Mouse (Mus musculus) neural tube, embryonic 14.5 days (tissue): Measurements from ENCODE around the gene Rabgef1. TPM values are rescaled to one million over a fixed set of nuclear protein-coding genes. Genes with fewer than 3 reads are reported as not detected.

Source experiments
- polyA plus RNA-seq: library from polyadenylated mRNA; unstranded; fragments of >200 nt; fragmentation: Nextera tagmentation; extraction: Ambion mirVana; gene quantifications from 2 replicates; pipeline ENCODE4 v1.2.1, GENCODE M21; 2014

Rabgef1 gene
- polyA plus RNA-seq, 1 experiment from 2014 or later, result 41.1 TPM

Other genes with a start within 250 kb of the Rabgef1 start
- gene Vkorc1l1, start 229.8 kb upstream of the Rabgef1 start, polyA plus RNA-seq, result 26.2 and 31.5 TPM in 2 replicates
- 32.7 and 38.0 TPM in 2 replicates for gene Gusb, start 168.7 kb upstream of the Rabgef1 start, polyA plus RNA-seq
- 41.1 and 44.6 TPM in 2 replicates for gene Asl, start 142.6 kb upstream of the Rabgef1 start, polyA plus RNA-seq
- 46.0 and 51.9 TPM in 2 replicates for gene Crcp, start 142.5 kb upstream of the Rabgef1 start, polyA plus RNA-seq
- gene Tpst1, start 98.5 kb upstream of the Rabgef1 start, polyA plus RNA-seq, result 48.1 and 66.1 TPM in 2 replicates
- 16.1 and 17.5 TPM in 2 replicates for gene Kctd7, start 26.9 kb upstream of the Rabgef1 start, polyA plus RNA-seq
- 31.0 and 32.8 TPM in 2 replicates for gene Tmem248, start 45.3 kb downstream of the Rabgef1 start, polyA plus RNA-seq
- gene Sbds, start 83.7 kb downstream of the Rabgef1 start, polyA plus RNA-seq, result 48.5 and 50.5 TPM in 2 replicates
- gene Tyw1, start 83.8 kb downstream of the Rabgef1 start, polyA plus RNA-seq, result 23.5 and 28.0 TPM in 2 replicates
- gene Caln1, start 197.7 kb downstream of the Rabgef1 start, polyA plus RNA-seq, result 20.1 and 30.3 TPM in 2 replicates
- 0.59 TPM in 1 of 2 replicates, not detected in the other for gene A330070K13Rik, start 212.8 kb downstream of the Rabgef1 start, polyA plus RNA-seq